Mouse (Mus musculus): ENCODE results near the gene Wdr62. TPM values are rescaled to one million over a fixed set of nuclear protein-coding genes. Genes with fewer than 3 reads are reported as not detected.
A peak's percentile ranks its signal among the peaks of the same experiment; 100 is the strongest.
"Not testable (repeated sequence)": the region's sequence is repeated elsewhere in the genome, so short reads cannot be mapped to it uniquely, and the experiment has no call there.

Wdr62 gene
- polyA plus RNA-seq, 1 experiment from 2014 or later, result 7.2 TPM

- Histone ChIP-seq H3K9me3 (replicated peaks) (no peaks in the 10 kb centered on the region), H3K27ac (peak overlapping the region; percentile 95), H3K36me3 (no peaks in the 10 kb centered on the region), H3K4me2 (replicated peaks) (peak overlapping the region; percentile 93), H3K4me3 (peak overlapping the region; percentile 63), H3K4me1 (peaks cover 8% of the 10 kb centered on the region), H3K9ac (peak overlapping the region; percentile 49), H3K27me3 (no peaks in the 10 kb centered on the region)
- peak; percentile 87 for ATAC-seq (ENCODE audit: low FRiP score)
- WGBS, result under 1% methylated on average over 20 of the region's 20 CpGs
Observed at GRCm38 (mm10) chr7:30280670-30281138, 485 bp upstream of the Wdr62 start.

- Histone ChIP-seq H3K4me1 (peaks cover 8% of the 10 kb centered on the region), H3K9me3 (replicated peaks) (no peaks in the 10 kb centered on the region), H3K36me3 (no peaks in the 10 kb centered on the region), H3K27ac (no peak overlapping the region; the same call in 1 of the 2 replicates), H3K4me2 (replicated peaks) (peak overlapping the region; percentile 93), H3K27me3 (no peaks in the 10 kb centered on the region), H3K4me3 (peak overlapping the region; percentile 63), H3K9ac (peak overlapping the region; percentile 62; the same call in 1 of the 2 replicates)
- no peak for ATAC-seq (ENCODE audit: low FRiP score)
- WGBS, result under 1% methylated on average over 6 of the region's 6 CpGs
Observed at GRCm38 (mm10) chr7:30279536-30279935, 683 bp downstream of the Wdr62 start.

DNA sequence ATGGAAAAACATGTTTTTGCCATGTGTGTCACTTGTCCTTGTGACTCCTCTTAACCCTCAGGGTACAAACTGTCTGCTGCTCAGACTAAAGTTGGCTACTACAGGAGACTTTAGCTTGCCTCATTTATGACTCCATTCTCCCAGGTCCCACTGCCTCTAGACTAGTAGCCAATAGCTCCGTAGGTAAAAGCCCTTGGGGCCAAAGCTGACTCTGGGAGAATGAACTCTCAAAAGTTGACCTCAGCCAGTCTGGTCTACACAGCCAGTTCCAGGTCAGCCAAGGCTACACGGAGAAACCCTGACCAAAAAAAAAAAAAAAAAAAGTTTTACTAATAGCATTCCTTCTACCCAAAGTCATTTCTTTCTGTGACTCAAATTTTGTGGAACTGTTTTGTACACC is 1.3 kb downstream of the Wdr62 start:
- Histone ChIP-seq H3K36me3 (no peaks in the 10 kb centered on the region), H3K4me2 (replicated peaks) (peak overlapping the region; percentile 93), H3K9ac (no peak overlapping the region), H3K27ac (no peak overlapping the region), H3K9me3 (replicated peaks) (no peaks in the 10 kb centered on the region), H3K27me3 (no peaks in the 10 kb centered on the region), H3K4me1 (peaks cover 8% of the 10 kb centered on the region), H3K4me3 (0 out of 2 replicates have a peak overlapping the region, but pooled peaks have one; percentile 63)
- ATAC-seq (ENCODE audit: low FRiP score), result no peak
- WGBS, result 59% methylated on average over 2 of the region's 2 CpGs

DNA sequence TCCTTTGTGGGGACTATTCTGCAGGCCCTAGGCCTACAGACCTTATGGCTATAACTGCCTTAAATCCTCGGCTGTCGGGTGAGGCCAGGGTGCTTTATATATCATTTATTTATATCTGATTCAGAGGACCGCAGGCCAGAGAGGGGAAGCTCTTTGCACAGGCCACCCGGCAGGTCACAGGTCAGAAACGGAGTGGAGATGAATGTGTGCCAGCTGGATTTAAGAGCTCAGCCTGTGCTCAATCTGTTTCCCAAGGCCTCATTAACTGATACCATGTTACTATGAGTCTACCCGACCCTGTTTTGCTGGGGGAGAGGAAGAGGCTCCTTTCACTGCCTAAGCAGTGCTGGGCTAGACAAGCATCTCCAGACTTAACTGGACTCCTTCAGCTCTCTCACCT is 5.8 kb downstream of the Wdr62 start:
- Histone ChIP-seq H3K9me3 (replicated peaks) (no peaks in the 10 kb centered on the region), H3K9ac (0 out of 2 replicates have a peak overlapping the region, but pooled peaks have one; percentile 13), H3K27me3 (no peaks in the 10 kb centered on the region), H3K27ac (no peak overlapping the region), H3K4me2 (replicated peaks) (no peak overlapping the region), H3K4me1 (peaks cover 3% of the 10 kb centered on the region), H3K36me3 (peaks cover 10% of the 10 kb centered on the region), H3K4me3 (no peak overlapping the region)
- ATAC-seq (ENCODE audit: low FRiP score), result no peak
- WGBS, result 86% methylated on average over 6 of the region's 6 CpGs

DNA sequence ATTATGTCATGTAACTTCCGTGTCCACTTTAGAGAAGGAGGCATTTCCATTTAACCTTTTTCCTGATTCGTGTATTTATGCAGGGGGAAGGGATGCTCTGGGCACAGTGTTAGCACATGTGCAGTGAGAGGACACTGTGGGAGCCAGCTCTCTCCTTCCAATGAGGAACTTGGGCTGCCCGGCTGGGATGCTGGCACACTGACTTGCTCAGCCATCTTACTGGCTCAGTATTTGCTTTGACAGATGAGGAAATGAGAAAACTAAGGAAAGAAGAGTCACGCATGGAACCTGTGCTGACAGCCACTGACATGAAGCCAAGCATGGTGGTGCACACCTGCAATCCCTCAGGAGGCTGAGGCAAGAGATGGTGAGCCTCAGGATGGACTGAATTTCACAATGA is 10.6 kb downstream of the Wdr62 start:
- Histone ChIP-seq H3K36me3 (peaks cover 23% of the 10 kb centered on the region), H3K9me3 (replicated peaks) (no peaks in the 10 kb centered on the region), H3K27me3 (no peaks in the 10 kb centered on the region), H3K4me2 (replicated peaks) (no peak overlapping the region), H3K4me3 (no peak overlapping the region), H3K27ac (no peak overlapping the region), H3K9ac (no peak overlapping the region), H3K4me1 (no peaks in the 10 kb centered on the region)
- no peak for ATAC-seq (ENCODE audit: low FRiP score)
- 85% methylated on average over 4 of the region's 4 CpGs for WGBS

GRCm38 (mm10) chr7:30266780-30267179 is 13.4 kb downstream of the Wdr62 start:
- Histone ChIP-seq H3K27me3 (no peaks in the 10 kb centered on the region), H3K4me2 (replicated peaks) (no peak overlapping the region), H3K36me3 (peaks cover 28% of the 10 kb centered on the region), H3K4me1 (no peaks in the 10 kb centered on the region), H3K4me3 (no peak overlapping the region), H3K27ac (no peak overlapping the region), H3K9me3 (replicated peaks) (no peaks in the 10 kb centered on the region), H3K9ac (no peak overlapping the region)
- no peak for ATAC-seq (ENCODE audit: low FRiP score)
- WGBS, result 86% methylated on average over 3 of the region's 3 CpGs

DNA sequence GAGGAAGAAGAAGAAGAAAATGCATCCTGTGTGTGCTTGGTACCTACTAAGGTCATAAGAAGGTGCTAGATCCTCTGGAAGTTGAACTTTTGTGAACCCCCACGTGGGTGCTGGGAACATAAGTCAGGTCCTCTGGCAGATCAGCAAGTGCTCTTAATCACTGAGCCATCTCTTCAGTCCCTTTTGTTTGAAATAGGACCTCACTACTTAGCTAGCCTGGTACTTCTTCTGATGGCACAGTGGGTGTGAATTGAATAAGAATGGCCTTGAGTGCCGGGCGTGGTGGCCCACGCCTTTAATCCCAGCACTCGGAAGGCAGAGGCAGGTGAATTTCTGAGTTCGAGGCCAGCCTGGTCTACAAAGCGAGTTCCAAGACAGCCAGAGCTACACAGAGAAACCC is 14.3 kb downstream of the Wdr62 start:
- H3K4me3 ChIP-seq, result no peak overlapping the region
- H3K4me2 ChIP-seq (replicated peaks), result no peak overlapping the region
- H3K36me3 ChIP-seq, result peaks cover 36% of the 10 kb centered on the region
- no peaks in the 10 kb centered on the region for H3K9me3 ChIP-seq (replicated peaks)
- 94% methylated on average over 7 of the region's 7 CpGs for WGBS
- no peak for ATAC-seq (ENCODE audit: low FRiP score)
- no peaks in the 10 kb centered on the region for H3K27me3 ChIP-seq
- no peak overlapping the region for H3K27ac ChIP-seq
- no peaks in the 10 kb centered on the region for H3K4me1 ChIP-seq
- no peak overlapping the region for H3K9ac ChIP-seq

GRCm38 (mm10) chr7:30265531-30265930 is 14.7 kb downstream of the Wdr62 start:
- WGBS, result 98% methylated on average over 5 of the region's 5 CpGs
- H3K27ac ChIP-seq, result no peak overlapping the region
- no peaks in the 10 kb centered on the region for H3K27me3 ChIP-seq
- H3K9me3 ChIP-seq (replicated peaks), result no peaks in the 10 kb centered on the region
- H3K36me3 ChIP-seq, result peaks cover 32% of the 10 kb centered on the region
- H3K9ac ChIP-seq, result no peak overlapping the region
- H3K4me3 ChIP-seq, result no peak overlapping the region
- no peaks in the 10 kb centered on the region for H3K4me1 ChIP-seq
- ATAC-seq (ENCODE audit: low FRiP score), result no peak
- H3K4me2 ChIP-seq (replicated peaks), result no peak overlapping the region

- Histone ChIP-seq H3K4me2 (replicated peaks) (no peak overlapping the region), H3K27me3 (no peaks in the 10 kb centered on the region), H3K9ac (no peak overlapping the region), H3K36me3 (peaks cover 29% of the 10 kb centered on the region), H3K4me1 (no peaks in the 10 kb centered on the region), H3K27ac (no peak overlapping the region), H3K4me3 (no peak overlapping the region), H3K9me3 (replicated peaks) (no peaks in the 10 kb centered on the region)
- ATAC-seq (ENCODE audit: low FRiP score), result no peak
- 85% methylated on average over 2 of the region's 2 CpGs for WGBS
Observed at GRCm38 (mm10) chr7:30265041-30265440, 15.2 kb downstream of the Wdr62 start.

DNA sequence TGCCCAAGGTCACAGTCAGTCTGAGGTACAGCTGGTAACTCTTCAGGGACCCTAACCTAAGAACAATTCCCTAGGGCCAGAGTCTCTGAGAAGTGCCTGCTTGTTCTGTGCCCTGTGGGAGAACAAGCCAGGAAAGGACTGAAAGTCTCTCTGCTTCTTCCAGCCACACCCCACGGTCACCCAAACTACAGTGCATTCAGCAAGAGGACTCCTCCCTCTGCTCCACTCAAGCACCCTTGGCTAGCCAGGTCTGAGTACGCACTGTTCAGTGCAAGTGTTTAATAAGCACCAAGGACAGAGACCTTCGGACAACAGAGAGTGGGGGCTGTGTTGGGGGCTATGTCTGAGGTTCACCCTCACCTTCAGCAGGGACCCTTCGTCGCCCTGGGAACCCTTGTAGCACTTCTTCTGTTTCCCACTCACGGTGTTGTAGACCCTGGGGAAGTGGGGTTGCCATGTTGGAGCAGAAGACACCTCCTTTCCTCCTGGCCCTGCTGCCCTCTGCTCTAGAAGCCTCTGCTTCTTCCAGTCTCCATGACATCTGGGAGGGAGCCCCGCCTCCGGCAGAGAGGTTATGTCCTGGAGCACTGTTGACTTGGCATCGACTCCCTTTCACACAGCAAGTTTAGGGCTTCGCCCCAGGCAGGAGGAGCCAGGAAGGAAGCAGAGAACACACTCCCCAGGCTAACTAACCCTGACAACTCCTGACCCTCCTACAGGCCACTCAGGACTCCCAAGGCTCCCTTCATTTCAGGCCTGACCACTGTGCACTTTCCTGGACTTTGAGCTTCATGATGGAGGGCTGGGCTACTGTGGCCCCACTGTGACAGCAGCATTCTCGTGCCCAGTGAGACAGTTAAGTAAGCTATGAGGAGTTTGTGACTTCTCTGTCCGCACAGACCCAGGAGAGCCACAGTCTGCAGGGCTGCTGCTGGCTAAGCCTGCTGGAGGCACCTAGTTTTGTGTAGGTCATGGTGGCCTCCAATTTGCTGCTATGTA is 28.0 kb downstream of the Wdr62 start:
- Histone ChIP-seq H3K27ac (no peak overlapping the region), H3K4me3 (no peak overlapping the region), H3K9me3 (replicated peaks) (no peaks in the 10 kb centered on the region), H3K27me3 (no peaks in the 10 kb centered on the region), H3K36me3 (peaks cover 17% of the 10 kb centered on the region), H3K9ac (no peak overlapping the region), H3K4me1 (no peaks in the 10 kb centered on the region), H3K4me2 (replicated peaks) (no peak overlapping the region)
- WGBS, result 88% methylated on average over 12 of the region's 12 CpGs
- no peak for ATAC-seq (ENCODE audit: low FRiP score)

- not testable (repeated sequence) for ATAC-seq (ENCODE audit: low FRiP score); H3K4me3 ChIP-seq; H3K4me2 ChIP-seq (replicated peaks); H3K27ac ChIP-seq; H3K9me3 ChIP-seq (replicated peaks); H3K9ac ChIP-seq; H3K27me3 ChIP-seq
- peaks cover 34% of the 10 kb centered on the region for H3K36me3 ChIP-seq
- H3K4me1 ChIP-seq, result peaks cover 10% of the 10 kb centered on the region
- WGBS, result 90% methylated on average over 3 of the region's 3 CpGs
Observed at GRCm38 (mm10) chr7:30237374-30237773, 42.8 kb downstream of the Wdr62 start.

- no peak for ATAC-seq (ENCODE audit: low FRiP score)
- Histone ChIP-seq H3K4me3 (no peak within 1 kb of the TSS), H3K9ac (no peak within 1 kb of the TSS), H3K36me3 (peaks cover 25% of the 10 kb centered on the region; the same call in 1 of the 2 replicates), H3K27me3 (no peaks in the 10 kb centered on the region), H3K27ac (no peak within 1 kb of the TSS), H3K4me2 (replicated peaks) (no peak within 1 kb of the TSS), H3K4me1 (peaks cover 16% of the 10 kb centered on the region), H3K9me3 (replicated peaks) (no peaks in the 10 kb centered on the region)
- WGBS, result 89% methylated on average over 4 of the region's 4 CpGs
Observed at GRCm38 (mm10) chr7:30235625-30236024, 44.6 kb downstream of the Wdr62 start, which contains the start of gene Ovol3. Gene Ovol3, minus strand, starts transcription at chr7:30235725.
